Mouse (Mus musculus) thymus, adult 2 months (tissue): ENCODE measurements around the gene Rab11fip4. TPM values are rescaled to one million over a fixed set of nuclear protein-coding genes. Genes with fewer than 3 reads are reported as not detected.

Source experiments
- DNase-seq: peaks from one replicate; pipeline ENCODE4 v3.0.0; 2021
- H3K27ac ChIP-seq: fragments of 200-500 bp; 2 replicates; pipeline ENCODE4 v1.5.1; 2012; ENCODE audit warnings: low read length, control low read depth; ENCODE audit not compliant: control insufficient read depth, insufficient read depth
- H3K27me3 ChIP-seq: fragments of 200-500 bp; 2 replicates; pipeline ENCODE4 v1.6.1; 2012; ENCODE audit warnings: mild to moderate bottlenecking, low read length, moderate library complexity, mixed read lengths; ENCODE audit not compliant: control insufficient read depth, insufficient read depth
- H3K36me3 ChIP-seq: fragments of 200-500 bp; 2 replicates; pipeline ENCODE4 v1.6.1; 2012; ENCODE audit warnings: mild to moderate bottlenecking, low read length, moderate library complexity; ENCODE audit not compliant: control insufficient read depth, insufficient read depth
- H3K4me1 ChIP-seq: fragments of 200-500 bp; replicated peaks from 2 replicates; pipeline ENCODE4 v1.6.1; 2012; ENCODE audit warnings: low read length; ENCODE audit not compliant: control insufficient read depth, insufficient read depth
- H3K4me3 ChIP-seq: fragments of 200-500 bp; 2 replicates; pipeline ENCODE4 v1.5.1; 2012; ENCODE audit warnings: mild to moderate bottlenecking, low read length, control low read depth, moderate library complexity; ENCODE audit not compliant: control insufficient read depth, insufficient read depth
- CTCF ChIP-seq: fragments of 200-500 bp; IDR thresholded peaks from 2 replicates; pipeline ENCODE4 v1.5.1; 2012; ENCODE audit warnings: mild to moderate bottlenecking, control low read depth, low read length, moderate library complexity, borderline replicate concordance; ENCODE audit not compliant: control insufficient read depth, poor library complexity, insufficient read depth; ENCODE audit errors: extremely low read depth
- POLR2A ChIP-seq: fragments of 200-500 bp; IDR thresholded peaks from 2 replicates; pipeline ENCODE4 v1.6.1; 2012; ENCODE audit warnings: mild to moderate bottlenecking, low read length, control low read depth, moderate library complexity; ENCODE audit not compliant: control insufficient read depth, poor library complexity, insufficient read depth; ENCODE audit errors: extremely low read depth
- WGBS: fragments of 180-500 bp; shearing (Covaris S2); methylation state at CpG from one replicate; pipeline ENCODE4 v1.1.7; 2018; 5-methylcytosine and 5-hydroxymethylcytosine counted together
- polyA plus RNA-seq: library from polyadenylated mRNA; depleted of rRNA; stranded (reverse); fragments of >200 nt; gene quantifications from 2 replicates; pipeline ENCODE4 v1.2.3, GENCODE M21; 2012

Gene Rab11fip4
- polyA plus RNA-seq, 1 experiment, result 36.8 TPM

GRCm38 (mm10) chr11:79661877-79662545, 71.0 kb downstream of the Rab11fip4 start:
- Histone ChIP-seq H3K27me3 (no peaks in the 10 kb centered on the region), H3K36me3 (no peaks in the 10 kb centered on the region), H3K4me3 (no peak overlapping the region), H3K4me1 (peaks cover 32% of the 10 kb centered on the region), H3K27ac (no peak overlapping the region)
- 95% methylated on average over 6 of the region's 6 CpGs for WGBS
- DNase-seq, result no peak
- no peak for TF ChIP-seq CTCF
- no peak for TF ChIP-seq POLR2A

GRCm38 (mm10) chr11:79663158-79663557, 72.1 kb downstream of the Rab11fip4 start:
- H3K27me3 ChIP-seq, result no peaks in the 10 kb centered on the region
- 92% methylated on average over 9 of the region's 9 CpGs for WGBS
- DNase-seq, result no peak
- H3K4me1 ChIP-seq, result peaks cover 28% of the 10 kb centered on the region
- H3K27ac ChIP-seq, result no peak overlapping the region
- no peak overlapping the region for H3K4me3 ChIP-seq
- H3K36me3 ChIP-seq, result no peaks in the 10 kb centered on the region
- no peak for TF ChIP-seq POLR2A
- TF ChIP-seq CTCF, result no peak

- no peak for DNase-seq
- Histone ChIP-seq H3K27me3 (no peaks in the 10 kb centered on the region), H3K4me3 (no peak overlapping the region), H3K36me3 (no peaks in the 10 kb centered on the region), H3K27ac (no peak overlapping the region), H3K4me1 (peaks cover 24% of the 10 kb centered on the region)
- 63% methylated on average over 7 of the region's 7 CpGs for WGBS
- TF ChIP-seq CTCF, result no peak
- TF ChIP-seq POLR2A, result no peak
These were observed 72.6 kb downstream of the Rab11fip4 start for GRCm38 (mm10) chr11:79663570-79663969.

- Histone ChIP-seq H3K27me3 (no peaks in the 10 kb centered on the region), H3K27ac (no peak overlapping the region), H3K36me3 (no peaks in the 10 kb centered on the region), H3K4me1 (peaks cover 16% of the 10 kb centered on the region), H3K4me3 (no peak overlapping the region)
- DNase-seq, result no peak
- 93% methylated on average over 8 of the region's 8 CpGs for WGBS
- TF ChIP-seq POLR2A (no peak), CTCF (no peak)
These were observed 75.5 kb downstream of the Rab11fip4 start for GRCm38 (mm10) chr11:79666544-79666943.

GRCm38 (mm10) chr11:79669210-79669609, 78.2 kb downstream of the Rab11fip4 start:
- Histone ChIP-seq H3K36me3 (no peaks in the 10 kb centered on the region), H3K27ac (no peak overlapping the region), H3K4me1 (peaks cover 31% of the 10 kb centered on the region), H3K4me3 (no peak overlapping the region), H3K27me3 (no peaks in the 10 kb centered on the region)
- TF ChIP-seq CTCF (no peak), POLR2A (no peak)
- no peak for DNase-seq
- WGBS, result 78% methylated on average over 6 of the region's 6 CpGs

GRCm38 (mm10) chr11:79669947-79670346, 78.9 kb downstream of the Rab11fip4 start:
- Histone ChIP-seq H3K27me3 (no peaks in the 10 kb centered on the region), H3K4me3 (no peak overlapping the region), H3K27ac (no peak overlapping the region), H3K4me1 (peaks cover 36% of the 10 kb centered on the region), H3K36me3 (no peaks in the 10 kb centered on the region)
- TF ChIP-seq POLR2A, result no peak
- no peak for TF ChIP-seq CTCF
- DNase-seq, result no peak
- WGBS, result 82% methylated on average over 3 of the region's 3 CpGs
